Mouse (Mus musculus) olfactory bulb, adult 2 months (tissue): ENCODE data around the gene Nudt8.

Experiments used
- CTCF ChIP-seq: fragments of 200-500 bp; IDR thresholded peaks from 2 replicates; pipeline ENCODE4 v1.5.1; 2012; ENCODE audit warnings: low read depth, mild to moderate bottlenecking, low read length, moderate library complexity; ENCODE audit not compliant: insufficient read depth
- POLR2A ChIP-seq: fragments of 200-500 bp; IDR thresholded peaks from 2 replicates; pipeline ENCODE4 v1.6.1; 2012; ENCODE audit warnings: mild to moderate bottlenecking, low read depth, low read length, moderate library complexity; ENCODE audit not compliant: insufficient read depth

DNA sequence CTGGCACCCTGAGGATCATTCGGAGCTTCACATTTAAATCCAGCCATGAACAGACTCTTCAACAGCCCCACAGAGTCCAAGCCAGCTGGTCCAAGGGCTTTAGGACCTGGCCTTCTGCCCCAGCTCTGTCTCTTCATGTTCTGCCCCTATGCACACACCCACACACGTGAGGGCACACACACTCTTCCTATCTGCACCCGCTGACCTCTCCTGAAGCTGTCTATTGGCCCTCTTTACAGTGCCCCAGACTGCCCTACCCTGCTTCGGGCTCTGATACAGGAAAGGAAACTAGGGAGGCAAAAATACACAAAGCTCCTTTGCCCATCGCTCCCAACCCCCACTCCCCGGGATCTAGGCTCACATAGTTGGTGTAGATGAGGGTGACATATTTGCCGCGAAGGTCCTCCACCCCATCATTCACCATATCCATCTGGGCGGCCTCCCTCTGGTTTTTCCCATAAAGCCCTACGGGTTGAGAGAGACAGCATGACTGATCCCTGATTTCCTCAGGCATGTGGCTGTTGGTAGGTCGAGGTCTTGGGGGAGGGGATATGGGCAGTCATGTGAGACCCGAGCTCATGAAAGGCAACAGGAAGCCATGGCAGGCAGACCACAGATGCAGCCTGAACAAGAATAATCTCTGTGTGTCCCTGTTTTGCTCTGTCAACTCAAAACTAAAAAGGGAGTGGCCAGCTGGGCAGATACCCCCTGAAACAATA, 36.1 kb downstream of the Nudt8 start:
- TF ChIP-seq POLR2A (no peak), CTCF (no peak)
